Mouse (Mus musculus): ENCODE data around the gene Pradc1. TPM values are rescaled to one million over a fixed set of nuclear protein-coding genes. Genes with fewer than 3 reads are reported as not detected.

The Pradc1 gene
- total RNA-seq (2022), result 10 to 100 TPM; 11.5 to 12.6 (median 12.0) TPM

GRCm38 (mm10) chr6:85451664-85452410, at the start of gene Pradc1:
Gene Pradc1, minus strand, starts transcription at chr6:85451970.
- peak; percentile 98 for DNase-seq (ENCODE audit: low spot score)

- DNase-seq (ENCODE audit: low spot score), result no peak
Observed at GRCm38 (mm10) chr6:85500416-85500815, 48.6 kb upstream of the Pradc1 start.

GRCm38 (mm10) chr6:85498147-85498546, 46.4 kb upstream of the Pradc1 start:
- DNase-seq (ENCODE audit: low spot score), result no peak

- DNase-seq (ENCODE audit: low spot score), result no peak
Observed at GRCm38 (mm10) chr6:85496976-85497375, 45.2 kb upstream of the Pradc1 start.

GRCm38 (mm10) chr6:85491606-85492005, 39.8 kb upstream of the Pradc1 start:
- DNase-seq (ENCODE audit: low spot score), result no peak

- DNase-seq (ENCODE audit: low spot score), result no peak
Observed at GRCm38 (mm10) chr6:85490252-85490651, 38.5 kb upstream of the Pradc1 start.

- no peak for DNase-seq (ENCODE audit: low spot score)
Observed at GRCm38 (mm10) chr6:85489717-85490116, 37.9 kb upstream of the Pradc1 start.

GRCm38 (mm10) chr6:85488510-85488909, 36.7 kb upstream of the Pradc1 start:
- DNase-seq (ENCODE audit: low spot score), result no peak

- DNase-seq (ENCODE audit: low spot score), result no peak
Observed at GRCm38 (mm10) chr6:85485738-85486137, 34.0 kb upstream of the Pradc1 start.

GRCm38 (mm10) chr6:85483843-85484721, 32.3 kb upstream of the Pradc1 start:
- no peak for DNase-seq (ENCODE audit: low spot score)

GRCm38 (mm10) chr6:85480685-85481084, 28.9 kb upstream of the Pradc1 start:
- DNase-seq (ENCODE audit: low spot score), result no peak

GRCm38 (mm10) chr6:85479979-85480378, 28.2 kb upstream of the Pradc1 start:
- no peak for DNase-seq (ENCODE audit: low spot score)

GRCm38 (mm10) chr6:85478416-85478815, 26.6 kb upstream of the Pradc1 start:
- DNase-seq (ENCODE audit: low spot score), result no peak

- no peak for DNase-seq (ENCODE audit: low spot score)
Observed at GRCm38 (mm10) chr6:85477366-85477917, 25.7 kb upstream of the Pradc1 start.

GRCm38 (mm10) chr6:85475581-85475980, 23.8 kb upstream of the Pradc1 start:
- no peak for DNase-seq (ENCODE audit: low spot score)

- DNase-seq (ENCODE audit: low spot score), result no peak
Observed at GRCm38 (mm10) chr6:85472542-85472941, 20.8 kb upstream of the Pradc1 start.

- DNase-seq (ENCODE audit: low spot score), result no peak
Observed at GRCm38 (mm10) chr6:85471962-85472361, 20.2 kb upstream of the Pradc1 start.

- no peak for DNase-seq (ENCODE audit: low spot score)
Observed at GRCm38 (mm10) chr6:85469660-85470430, 18.1 kb upstream of the Pradc1 start.

- no peak for DNase-seq (ENCODE audit: low spot score)
Observed at GRCm38 (mm10) chr6:85465381-85465780, 13.6 kb upstream of the Pradc1 start.

GRCm38 (mm10) chr6:85459621-85460020, 7.9 kb upstream of the Pradc1 start:
- DNase-seq (ENCODE audit: low spot score), result no peak

GRCm38 (mm10) chr6:85452816-85453215, 1.0 kb upstream of the Pradc1 start:
- no peak for DNase-seq (ENCODE audit: low spot score)

GRCm38 (mm10) chr6:85452411-85452665, 568 bp upstream of the Pradc1 start:
- DNase-seq (ENCODE audit: low spot score), result no peak

All from heart, adult 8-10 months (tissue).